Mouse (Mus musculus): ENCODE results near the gene Cramp1l.
A peak's percentile ranks its signal among the peaks of the same experiment; 100 is the strongest.

The Cramp1l gene

GRCm38 (mm10) chr17:25015655-25016291 is at the start of gene Cramp1l, which contains the start of gene Ift140:
Gene Cramp1l, minus strand, starts transcription at chr17:25015788.
Gene Ift140, plus strand, starts transcription at chr17:25016085.
- DNase-seq (ENCODE audit: low read depth, low spot score), result peak; percentile 98

- DNase-seq (ENCODE audit: low read depth, low spot score), result no peak
Measured at GRCm38 (mm10) chr17:25065189-25065588, 49.6 kb upstream of the Cramp1l start.

- no peak for DNase-seq (ENCODE audit: low read depth, low spot score)
Measured at GRCm38 (mm10) chr17:25064351-25064750, 48.8 kb upstream of the Cramp1l start.

GRCm38 (mm10) chr17:25063872-25064271 is 48.3 kb upstream of the Cramp1l start:
- DNase-seq (ENCODE audit: low read depth, low spot score), result no peak

- no peak for DNase-seq (ENCODE audit: low read depth, low spot score)
Measured at GRCm38 (mm10) chr17:25063261-25063660, 47.7 kb upstream of the Cramp1l start.

GRCm38 (mm10) chr17:25057041-25057440 is 41.5 kb upstream of the Cramp1l start:
- DNase-seq (ENCODE audit: low read depth, low spot score), result no peak

GRCm38 (mm10) chr17:25053274-25053673 is 37.7 kb upstream of the Cramp1l start:
- no peak for DNase-seq (ENCODE audit: low read depth, low spot score)

- DNase-seq (ENCODE audit: low read depth, low spot score), result no peak
Measured at GRCm38 (mm10) chr17:25047143-25047542, 31.6 kb upstream of the Cramp1l start.

GRCm38 (mm10) chr17:25045281-25045680 is 29.7 kb upstream of the Cramp1l start:
- no peak for DNase-seq (ENCODE audit: low read depth, low spot score)

- DNase-seq (ENCODE audit: low read depth, low spot score), result no peak
Measured at GRCm38 (mm10) chr17:25044879-25045278, 29.3 kb upstream of the Cramp1l start.

GRCm38 (mm10) chr17:25036183-25036582 is 20.6 kb upstream of the Cramp1l start:
- no peak for DNase-seq (ENCODE audit: low read depth, low spot score)

GRCm38 (mm10) chr17:25016292-25017132 is 924 bp upstream of the Cramp1l start:
- peak; percentile 76 for DNase-seq (ENCODE audit: low read depth, low spot score)

- no peak for DNase-seq (ENCODE audit: low read depth, low spot score)
Measured at GRCm38 (mm10) chr17:25014841-25015570, 582 bp downstream of the Cramp1l start.

- DNase-seq (ENCODE audit: low read depth, low spot score), result no peak
Measured at GRCm38 (mm10) chr17:25013606-25014501, 1.7 kb downstream of the Cramp1l start.

- DNase-seq (ENCODE audit: low read depth, low spot score), result no peak
Measured at GRCm38 (mm10) chr17:25007480-25007879, 8.1 kb downstream of the Cramp1l start.

GRCm38 (mm10) chr17:25005102-25005501 is 10.5 kb downstream of the Cramp1l start:
- DNase-seq (ENCODE audit: low read depth, low spot score), result no peak

- DNase-seq (ENCODE audit: low read depth, low spot score), result no peak
Measured at GRCm38 (mm10) chr17:24994721-24995120, 20.9 kb downstream of the Cramp1l start.

GRCm38 (mm10) chr17:24987221-24987620 is 28.4 kb downstream of the Cramp1l start:
- no peak for DNase-seq (ENCODE audit: low read depth, low spot score)

GRCm38 (mm10) chr17:24960852-24961715 is 54.5 kb downstream of the Cramp1l start:
- no peak for DNase-seq (ENCODE audit: low read depth, low spot score)

All from retina, postnatal 7 days (tissue).